Mouse (Mus musculus) layer of hippocampus, adult 8-10 months (tissue): ENCODE measurements around the gene Tmem109. TPM values are rescaled to one million over a fixed set of nuclear protein-coding genes. Genes with fewer than 3 reads are reported as not detected.

Experiments
- DNase-seq, 2 experiments: peaks; one replicate each; pipeline ENCODE4 v3.0.0; 2022; ENCODE audit warnings: low spot score in 2 of 2
- total RNA-seq, 4 experiments: library from RNA; stranded (reverse); gene quantifications; 2 replicates each; pipeline ENCODE4 v1.2.4; 2022

Tmem109 gene
- total RNA-seq, 4 experiments from 2014 or later: 48.5 to 57.8 (median 54.0) TPM

DNA sequence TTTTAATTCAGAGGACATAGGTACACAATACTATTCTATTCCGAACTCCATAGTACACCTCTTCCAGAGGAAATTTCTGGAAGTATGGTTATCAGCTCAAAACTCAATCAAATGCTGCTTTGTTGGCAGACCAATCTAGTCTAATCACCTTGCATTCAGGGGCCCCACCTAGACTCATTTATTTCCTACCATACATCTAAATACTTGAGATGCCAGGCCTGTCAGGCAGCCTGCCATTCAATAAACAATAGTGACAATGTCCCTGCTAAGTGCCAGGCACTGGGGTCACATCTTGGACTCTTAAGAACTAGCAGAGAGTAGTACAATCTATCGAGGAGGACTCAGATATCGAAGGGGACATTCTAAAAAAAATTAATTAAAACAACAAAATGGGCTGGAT, 10.4 kb upstream of the Tmem109 start:
- DNase-seq: no peak

DNA sequence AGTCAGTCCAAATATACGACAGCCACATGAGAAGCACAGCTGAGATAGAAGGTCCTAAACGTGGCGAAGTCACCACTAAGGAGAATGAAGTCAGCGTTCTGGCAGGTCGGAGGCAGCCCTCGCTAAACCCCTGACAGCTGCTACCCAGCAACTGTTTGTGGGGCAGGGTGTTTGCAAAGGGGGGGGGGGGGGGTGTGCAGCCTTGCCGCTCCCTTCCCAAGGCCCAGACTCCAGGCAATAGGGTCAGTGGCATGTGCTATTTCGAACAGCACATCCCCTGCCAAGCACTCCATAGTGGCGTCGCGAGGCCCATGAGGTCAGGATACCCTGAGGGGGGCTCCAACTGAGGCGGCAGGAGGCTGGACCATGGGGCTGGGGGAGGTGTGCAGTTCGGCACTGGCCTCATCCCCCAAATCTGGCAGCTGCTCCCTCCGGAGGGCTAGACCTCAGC, 801 bp downstream of the Tmem109 start:
- DNase-seq: no peak

DNA sequence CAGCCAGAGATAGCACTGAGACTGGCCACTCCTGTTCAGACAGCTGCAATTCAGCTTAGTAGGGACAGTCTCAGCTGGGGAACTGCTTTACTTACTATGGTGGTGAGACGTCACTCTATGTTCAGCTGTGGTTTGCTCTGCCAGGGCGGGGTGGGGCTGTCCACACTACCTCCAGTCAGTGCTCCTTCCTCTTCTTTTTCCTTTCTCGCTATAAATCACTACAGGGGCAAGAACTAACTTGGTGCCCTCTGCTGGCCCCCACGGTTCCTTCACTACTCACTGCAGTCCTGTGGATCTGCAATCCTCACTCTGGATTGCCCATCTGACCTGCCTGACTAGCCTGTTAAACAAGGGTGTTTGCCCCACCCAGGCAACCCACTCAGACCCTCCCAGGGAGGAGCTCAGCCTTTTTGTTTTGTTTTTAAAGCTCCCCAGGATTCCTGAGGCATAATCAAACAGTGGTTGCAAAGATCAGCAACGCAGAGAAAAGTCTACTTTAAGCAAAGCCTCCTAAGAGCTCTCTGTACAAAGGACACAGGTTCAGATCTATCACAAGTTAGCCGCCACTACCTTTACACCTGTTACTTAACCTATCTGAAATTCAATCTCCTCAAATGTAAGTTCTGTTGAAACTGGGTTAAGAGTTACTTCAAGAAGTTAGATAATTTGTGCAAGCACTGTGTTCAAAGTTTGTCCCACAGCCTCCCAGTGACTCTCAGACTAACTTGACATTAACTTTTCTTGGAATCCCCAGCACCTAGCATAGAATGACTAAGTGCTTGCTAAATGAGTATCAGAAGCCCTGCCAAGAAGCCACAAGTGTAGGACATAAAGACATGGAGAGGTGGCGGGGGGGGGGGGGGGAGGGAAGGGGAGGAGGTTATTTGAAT, 1.5 kb downstream of the Tmem109 start:
- DNase-seq: no peak

DNA sequence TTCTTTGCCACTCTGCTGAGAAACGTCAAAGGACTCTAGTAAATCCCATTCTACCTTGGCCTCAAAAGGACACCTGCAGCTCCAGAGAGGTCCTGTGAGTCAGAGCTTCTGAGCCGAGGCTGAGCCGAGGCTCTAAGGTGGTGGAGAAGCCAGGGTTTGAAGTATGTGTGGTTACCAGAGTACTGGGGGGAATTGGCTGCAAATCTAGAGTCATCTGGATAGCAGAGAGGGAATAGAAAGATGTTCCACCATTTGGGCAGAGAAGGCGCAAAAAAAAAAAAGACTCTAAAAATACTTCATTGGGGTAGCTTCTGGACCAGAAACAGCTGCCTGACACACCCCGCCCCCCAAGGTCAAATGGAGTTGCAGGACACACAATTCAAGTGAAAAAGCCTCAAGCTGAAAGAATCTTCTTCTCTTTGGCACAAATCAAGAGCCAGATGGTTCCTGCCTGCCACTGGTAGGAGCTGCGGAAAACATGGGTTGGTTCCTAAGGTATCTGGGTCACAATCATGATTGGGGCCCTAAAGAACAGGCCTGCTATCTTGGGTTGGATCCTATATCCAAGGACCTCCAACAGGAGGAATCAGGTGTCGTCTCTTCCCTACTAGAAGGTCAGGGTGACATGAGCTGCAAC, 3.5 kb downstream of the Tmem109 start:
- no peak for DNase-seq

DNA sequence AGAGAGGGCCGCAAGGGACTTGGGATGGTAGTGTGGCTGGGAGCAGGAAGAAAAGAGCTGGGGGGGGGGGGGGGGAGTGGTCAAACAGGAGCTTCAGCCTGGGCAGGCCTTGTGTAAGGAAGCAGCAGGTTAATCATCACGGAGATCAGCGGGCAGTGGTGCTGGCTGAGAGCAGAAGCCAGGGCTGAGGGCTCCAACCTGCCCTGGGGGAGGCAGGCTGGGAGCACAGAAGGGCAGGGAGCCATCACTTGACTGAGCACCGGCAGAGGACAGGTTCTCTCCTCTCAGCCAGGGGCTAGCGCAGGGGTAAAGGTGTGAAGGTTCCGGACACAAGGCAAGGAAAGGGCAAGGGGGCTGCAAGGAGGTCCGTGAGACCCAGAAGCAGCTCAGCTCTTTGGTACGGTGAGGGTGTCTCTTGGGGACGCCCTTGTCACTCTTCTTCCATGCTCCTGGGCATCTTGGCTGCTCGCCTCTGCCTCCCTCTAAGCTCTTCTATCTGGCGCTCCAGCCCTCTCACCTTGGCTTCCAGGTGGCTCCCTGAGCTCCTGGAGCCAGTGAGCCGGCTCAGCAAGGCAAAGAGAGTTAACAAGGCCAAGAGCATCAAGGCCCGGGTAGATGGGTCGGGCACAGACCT, 10.4 kb downstream of the Tmem109 start:
- DNase-seq: no peak

DNA sequence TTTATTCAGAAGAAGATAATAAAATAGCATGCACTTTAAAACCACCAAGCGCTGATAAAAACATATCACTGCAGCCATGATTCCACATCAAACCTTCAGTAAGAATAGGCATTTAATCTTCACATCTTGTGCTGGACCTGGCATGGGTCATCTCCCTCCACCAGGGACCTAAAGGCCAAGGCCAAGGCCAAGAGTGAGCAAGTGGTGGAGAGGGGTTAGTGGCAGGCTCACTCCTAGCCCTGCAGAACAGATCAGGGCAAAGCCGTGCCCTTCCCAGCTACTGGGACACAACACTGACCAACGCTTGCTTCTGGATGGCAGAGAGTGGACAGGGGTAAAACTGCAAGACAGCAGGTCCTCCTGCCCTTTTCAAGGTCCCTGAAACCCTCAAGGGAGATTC, 11.1 kb downstream of the Tmem109 start:
- no peak for DNase-seq

DNA sequence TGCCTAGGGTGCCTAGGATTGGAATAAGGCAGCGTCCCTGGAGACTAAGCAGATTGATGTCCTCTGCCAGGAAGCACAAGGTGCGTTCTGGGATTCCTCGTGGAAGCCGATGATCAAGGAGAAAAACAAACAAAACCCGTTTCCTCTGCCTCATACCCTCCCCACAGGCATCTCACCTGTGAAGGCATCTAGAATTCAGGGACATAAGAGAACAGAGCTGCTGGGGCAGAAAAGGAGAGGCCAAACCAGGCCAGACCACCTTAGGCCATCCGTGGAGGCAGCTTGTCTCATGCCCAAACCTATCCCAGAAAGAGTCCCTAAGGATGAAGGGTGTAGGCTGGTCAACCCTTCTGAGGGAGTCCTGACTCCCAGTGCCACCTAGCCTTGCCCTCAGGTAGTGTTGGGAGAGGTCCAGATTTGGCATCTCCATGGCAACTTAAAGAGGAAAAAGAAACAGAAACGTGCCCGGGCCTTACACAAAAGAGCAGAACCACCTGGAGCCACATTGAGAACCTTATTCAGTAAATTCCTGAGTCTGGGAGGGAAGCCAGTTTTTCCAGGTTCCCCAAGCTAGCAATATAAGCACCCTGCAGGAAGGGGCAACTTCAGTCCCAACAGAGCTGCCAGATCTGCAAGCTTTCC, 11.8 kb downstream of the Tmem109 start, which contains the start of gene Tmem132a:
Gene Tmem132a, minus strand, starts transcription at position 55 of the 642 bp plus-strand sequence.
- DNase-seq: no peak

DNA sequence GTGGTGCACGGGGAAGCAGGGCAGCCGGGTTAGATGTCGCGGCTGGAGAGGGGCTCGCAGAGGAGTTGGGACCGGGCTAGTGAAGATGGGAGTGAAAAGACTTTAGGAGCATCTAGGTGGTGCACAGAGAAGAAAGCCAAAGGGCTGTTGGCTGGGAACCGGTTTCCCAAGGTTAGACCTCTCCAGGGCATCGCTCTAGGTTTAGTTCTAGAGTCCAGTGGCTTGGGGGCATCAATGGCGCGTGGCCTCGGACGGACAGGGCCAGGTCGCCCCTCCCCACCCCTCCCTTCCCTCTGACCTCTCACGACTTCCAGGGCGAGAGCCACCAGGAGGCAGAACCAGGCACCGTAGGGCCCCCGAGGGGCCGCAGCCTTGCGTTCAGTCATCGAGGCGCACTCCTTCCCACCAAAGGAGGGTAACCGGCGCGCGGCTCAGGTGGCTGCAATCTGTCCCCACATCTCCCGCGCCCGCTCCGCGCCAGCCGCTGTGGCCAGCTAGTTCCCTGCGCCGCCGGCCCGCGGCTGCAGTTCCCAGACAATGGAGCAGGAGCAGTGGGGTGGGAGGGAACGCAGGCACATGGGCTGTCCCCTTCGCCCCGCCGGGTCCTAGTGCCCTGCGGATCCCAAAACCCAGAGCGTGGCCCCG, 12.4 kb downstream of the Tmem109 start:
- peak; percentile 78 to 84 for DNase-seq

DNA sequence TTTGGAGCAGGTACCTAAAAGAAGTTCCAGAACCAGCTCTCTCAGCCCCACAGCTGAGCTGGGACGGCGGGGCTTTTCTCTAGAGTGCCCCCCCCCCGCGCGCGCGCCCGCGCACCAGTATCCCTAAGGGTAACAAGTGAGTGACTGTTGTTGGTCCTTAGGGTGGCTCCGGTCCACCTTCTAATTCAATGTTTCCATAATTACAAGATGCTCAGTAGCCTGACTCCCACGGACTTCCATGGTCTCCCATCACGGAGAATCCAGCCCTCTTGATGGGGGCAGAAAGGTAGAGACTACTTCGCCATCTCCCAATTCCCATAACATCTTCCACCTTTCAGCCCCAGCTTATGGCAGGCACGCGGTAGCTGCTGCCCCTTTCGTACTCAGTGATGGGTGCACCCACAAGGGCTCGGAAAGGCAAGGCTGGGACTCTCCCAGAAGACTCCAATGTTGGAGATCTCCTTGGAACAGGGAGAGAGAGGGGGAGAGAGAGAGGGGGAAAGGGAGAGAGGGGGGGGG, 13.1 kb downstream of the Tmem109 start:
- DNase-seq: no peak

DNA sequence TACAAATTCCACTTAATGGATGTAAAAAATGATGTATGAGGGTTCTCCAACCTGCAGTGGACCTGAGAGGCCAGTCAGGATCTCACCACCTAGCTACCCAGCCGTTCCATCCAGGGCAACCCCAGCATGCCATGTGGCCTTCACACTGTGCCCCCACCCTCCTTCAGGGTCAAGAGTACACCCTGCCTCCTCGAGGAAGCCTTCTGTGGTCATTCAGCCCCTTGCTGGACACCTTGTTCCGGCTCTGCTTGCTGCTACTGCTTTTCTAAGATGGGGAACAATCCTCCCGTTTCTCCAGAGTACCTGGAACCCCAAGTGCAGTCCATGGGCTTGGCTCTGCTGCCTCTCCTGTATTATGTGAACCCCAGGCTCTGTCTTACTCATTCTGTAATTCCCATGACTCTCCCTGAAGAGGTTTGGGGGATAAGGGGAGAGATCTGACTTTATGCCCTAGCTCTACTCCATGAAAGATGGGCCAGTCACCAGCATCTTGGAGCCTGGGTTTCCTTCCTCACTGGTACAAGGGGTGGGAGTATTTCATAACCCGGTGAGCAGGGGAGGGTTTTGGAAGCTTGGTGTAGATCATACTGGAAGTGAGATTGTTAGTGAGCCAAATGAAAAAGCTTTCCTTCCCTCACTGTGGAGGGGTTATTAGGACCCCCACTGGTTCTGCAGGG, 13.7 kb downstream of the Tmem109 start:
- no peak for DNase-seq

DNA sequence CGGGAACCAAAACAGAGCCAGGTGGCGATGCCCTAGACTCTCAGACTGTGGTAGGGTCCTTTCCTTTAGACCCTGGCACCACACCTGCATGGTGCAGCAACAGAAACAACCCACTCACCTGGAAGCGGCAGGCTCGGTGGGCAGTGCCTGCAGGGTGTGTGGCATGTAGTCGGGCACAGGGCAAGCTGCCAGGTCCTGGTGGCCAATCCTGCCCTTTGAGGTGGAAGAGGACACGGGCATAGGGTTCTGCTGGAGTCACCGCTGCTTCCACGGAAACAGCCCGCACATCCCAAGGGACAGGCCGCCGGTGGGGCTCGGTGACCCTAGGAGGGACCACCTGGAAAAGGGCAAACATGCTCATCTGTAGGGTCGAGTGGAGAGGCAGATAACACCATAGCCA, 15.4 kb downstream of the Tmem109 start:
- no peak for DNase-seq

DNA sequence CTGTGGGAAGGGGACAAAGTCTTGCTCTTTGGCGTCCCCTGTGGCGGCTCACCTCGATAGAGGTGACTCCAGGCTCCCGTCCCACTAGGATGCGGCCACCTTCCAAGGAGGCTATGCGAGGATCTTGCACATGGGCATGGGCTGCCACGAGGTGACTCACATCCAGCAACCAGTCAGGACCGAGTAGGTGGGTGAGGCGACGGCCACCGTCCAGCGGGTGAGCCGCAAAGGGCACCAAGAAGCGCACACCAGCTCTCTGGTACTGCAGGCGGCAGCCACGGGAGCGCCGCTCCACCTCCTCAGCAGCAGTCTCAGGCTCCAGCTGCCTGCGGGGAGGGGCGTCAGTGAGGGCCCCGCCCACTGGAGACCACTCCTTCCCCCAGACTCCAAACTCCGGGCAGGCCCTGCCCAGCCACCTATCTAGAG, 21.7 kb downstream of the Tmem109 start:
- no peak for DNase-seq

DNA sequence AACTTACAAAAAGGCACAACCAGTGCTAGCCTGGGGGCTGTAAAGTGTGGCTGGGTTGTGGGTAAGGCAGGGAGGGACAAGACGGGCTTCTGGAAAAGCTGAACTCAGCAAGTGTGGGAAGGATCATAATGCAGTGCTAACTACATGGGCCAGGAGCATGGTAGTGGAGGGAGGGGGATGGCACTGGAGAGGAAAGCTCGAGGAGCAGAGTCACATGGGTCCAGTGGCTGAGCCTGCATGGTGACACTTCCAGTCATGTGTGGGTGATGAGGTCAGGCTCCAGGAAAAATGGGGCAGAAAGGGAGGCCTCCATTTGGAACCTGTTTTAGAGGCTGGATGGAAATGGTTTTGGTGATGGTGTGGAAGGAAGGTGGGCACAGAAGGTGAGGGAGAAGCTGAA, 25.3 kb downstream of the Tmem109 start:
- DNase-seq: no peak

DNA sequence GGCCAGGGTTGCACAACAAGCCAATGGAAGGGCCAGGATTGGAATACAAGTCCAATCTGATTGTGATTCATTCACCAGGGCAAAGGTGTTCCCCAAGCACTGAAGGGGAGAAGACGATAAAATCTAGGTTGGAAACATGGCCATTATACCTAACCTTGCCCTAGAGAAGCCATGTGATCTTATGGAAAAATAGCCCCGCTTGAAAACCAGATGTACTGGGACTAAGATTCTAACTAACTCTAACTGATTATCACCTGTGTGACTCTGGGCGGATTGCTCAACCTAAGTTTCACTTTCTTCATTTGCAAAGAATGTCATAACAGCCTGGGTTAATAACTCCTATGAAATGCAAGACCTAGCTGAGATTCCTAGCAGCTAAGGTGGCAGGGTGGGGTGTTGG, 26.4 kb downstream of the Tmem109 start:
- no peak for DNase-seq

DNA sequence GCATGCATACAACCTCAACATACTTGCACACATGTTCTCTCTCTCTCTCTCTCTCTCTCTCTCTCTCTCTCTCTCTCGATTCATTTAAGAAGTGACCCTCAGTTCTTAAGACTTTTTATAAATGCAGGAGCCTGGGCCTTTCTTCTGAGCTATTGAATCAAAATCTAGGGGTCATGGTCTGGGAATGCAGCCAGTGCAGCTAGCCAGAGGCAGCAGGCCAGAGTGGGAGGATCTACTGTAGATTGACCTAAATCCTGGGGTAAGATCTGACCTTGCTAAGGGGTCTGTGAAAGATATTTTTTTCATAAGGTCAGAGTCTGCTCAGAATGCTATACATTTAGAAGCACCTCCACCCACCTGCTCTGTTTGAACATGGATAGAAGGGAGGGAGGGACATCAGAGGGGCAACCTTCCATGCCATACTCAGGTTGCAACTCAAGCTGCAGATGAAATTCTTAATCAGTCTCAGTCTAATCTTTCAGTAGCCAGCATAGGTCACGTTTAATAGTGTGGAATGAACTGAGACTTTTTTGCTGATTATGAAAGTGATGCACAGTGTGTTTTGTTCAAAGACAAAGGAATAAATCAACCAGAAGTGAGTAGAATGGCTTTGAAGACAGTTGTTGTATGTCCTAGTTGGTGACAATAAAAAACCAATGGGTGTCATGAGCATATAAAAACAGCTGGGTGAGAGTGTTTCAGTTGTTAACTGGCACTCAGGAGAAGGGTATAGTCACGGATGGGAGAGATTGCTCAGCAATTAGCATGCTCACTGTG, 34.3 kb downstream of the Tmem109 start:
- DNase-seq: no peak

DNA sequence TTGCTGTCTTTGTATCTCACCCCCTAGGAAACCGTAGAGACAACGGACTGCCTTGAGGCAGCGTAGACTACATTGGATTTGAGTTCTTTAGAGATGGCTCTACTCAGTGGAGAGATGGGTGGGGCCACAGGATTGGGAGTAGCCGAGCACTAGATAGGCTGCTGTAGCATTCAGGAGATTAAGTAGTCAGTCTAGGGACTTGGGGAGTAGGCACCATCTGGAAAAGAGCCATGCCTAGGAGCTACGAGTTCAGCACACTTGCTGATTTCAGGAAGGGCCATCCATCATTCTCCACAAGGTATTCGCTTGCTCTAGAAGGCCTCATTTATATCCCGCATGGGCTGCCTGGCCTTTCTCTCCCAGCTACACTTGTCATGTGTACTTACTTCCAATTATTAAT, 35.7 kb downstream of the Tmem109 start:
- no peak for DNase-seq

DNA sequence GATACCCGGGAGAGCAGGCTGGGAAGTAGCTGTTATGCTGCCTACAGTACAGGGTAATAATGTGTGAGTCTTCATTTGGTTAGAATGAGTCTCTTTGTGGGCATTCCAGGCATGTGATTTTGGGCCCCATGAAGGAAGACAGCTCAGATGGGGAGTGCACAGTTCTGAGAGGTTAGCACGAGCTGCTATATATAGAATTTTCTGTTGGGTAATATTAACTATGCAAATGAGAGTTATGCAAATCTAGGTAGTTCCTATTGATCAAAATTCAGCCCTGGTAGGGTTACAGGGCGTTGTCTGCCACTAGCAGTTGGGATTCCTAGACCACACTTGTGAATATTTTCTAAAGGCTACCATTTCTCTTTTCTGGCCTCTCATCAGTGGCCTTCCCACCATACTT, 36.3 kb downstream of the Tmem109 start:
- no peak for DNase-seq

DNA sequence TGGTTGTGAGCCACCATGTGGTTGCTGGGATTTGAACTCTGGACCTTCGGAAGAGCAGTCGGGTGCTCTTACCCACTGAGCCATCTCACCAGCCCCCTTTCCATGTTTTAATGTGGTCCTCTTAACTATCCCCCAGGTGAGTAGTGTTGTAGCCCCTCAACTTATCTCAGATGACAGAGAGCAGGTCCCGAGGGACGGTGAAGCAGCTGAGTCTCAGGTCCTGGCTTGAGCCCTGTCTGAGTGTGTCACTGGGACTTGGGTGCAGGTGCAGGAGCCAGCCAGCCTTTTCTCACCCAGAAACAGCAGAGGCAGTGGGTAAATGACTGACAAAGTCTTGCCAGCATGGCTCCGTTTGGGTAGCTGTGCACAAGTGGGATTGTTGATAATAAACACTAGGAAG, 37.6 kb downstream of the Tmem109 start:
- no peak for DNase-seq

DNA sequence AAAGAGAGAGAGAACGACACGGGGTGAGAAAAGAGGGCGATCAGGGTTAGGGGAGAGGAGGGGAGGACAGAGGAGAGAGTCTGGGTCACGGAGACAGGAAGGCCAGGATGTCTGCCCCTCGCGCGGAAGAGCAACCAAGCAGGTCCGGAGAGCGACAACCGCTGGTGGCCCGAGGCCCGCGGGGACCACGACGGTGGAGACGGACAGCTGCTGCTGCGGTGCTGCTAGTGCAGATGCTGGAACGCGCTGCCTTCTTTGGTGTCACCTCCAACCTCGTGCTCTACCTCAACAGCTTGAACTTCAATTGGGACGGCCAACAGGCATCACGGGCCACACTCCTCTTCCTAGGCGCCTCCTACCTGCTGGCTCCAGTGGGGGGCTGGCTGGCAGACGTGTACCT, 38.9 kb downstream of the Tmem109 start:
- DNase-seq: no peak
